Mouse (Mus musculus): ENCODE measurements around the gene Gja3. TPM values are rescaled to one million over a fixed set of nuclear protein-coding genes. Genes with fewer than 3 reads are reported as not detected.

The Gja3 gene
- total and polyA plus RNA-seq, 3 experiments: not detected

- no peak for DNase-seq (ENCODE audit: low read depth, low spot score)
- H3K4me1 ChIP-seq (ENCODE audit: control insufficient read depth in 1 of 2, insufficient read depth in 2 of 2, low read length in 2 of 2): no peaks in the 10 kb centered on the region
- H3K79me2 ChIP-seq (ENCODE audit: control insufficient read depth, insufficient read depth, low read length, poor library complexity): no peaks in the 10 kb centered on the region
- H3K9me3 ChIP-seq (replicated peaks; ENCODE audit: insufficient read depth, low read length): no peaks in the 10 kb centered on the region
- H3K4me3 ChIP-seq (ENCODE audit: control insufficient read depth in 1 of 2, insufficient read depth in 1 of 2, low read depth in 2 of 2, low read length in 2 of 2): no peak overlapping the region
- H3K36me3 ChIP-seq (ENCODE audit: control insufficient read depth in 1 of 2, insufficient read depth in 2 of 2, low read length in 2 of 2): no peaks in the 10 kb centered on the region
- H3K27ac ChIP-seq (ENCODE audit: control insufficient read depth, low read depth, low read length): no peak overlapping the region
- H3K27me3 ChIP-seq (ENCODE audit: control insufficient read depth in 1 of 2, insufficient read depth in 2 of 2, low read length in 2 of 2): peaks cover 0 to 2% of the 10 kb centered on the region in 2 experiments; a peak in 2 of 4 replicates
- no peak for TF ChIP-seq USF2 (IDR thresholded peaks at IDR 0.05; ENCODE audit: borderline replicate concordance in 1 of 2, insufficient read depth in 1 of 2, low read depth in 1 of 2, low read length in 2 of 2)
- no peak for TF ChIP-seq MYB (IDR thresholded peaks at IDR 0.05; ENCODE audit: low read depth, low read length)
- TF ChIP-seq ELF1 (IDR thresholded peaks at IDR 0.05; ENCODE audit: low read depth, low read length): no peak
- TF ChIP-seq MAFK (IDR thresholded peaks at IDR 0.05; ENCODE audit: borderline replicate concordance, low read depth, low read length): no peak
- TF ChIP-seq GABPA (IDR thresholded peaks at IDR 0.05; ENCODE audit: low read depth, low read length): no peak
- TF ChIP-seq POLR2AphosphoS5 (IDR thresholded peaks at IDR 0.05; ENCODE audit: borderline replicate concordance, low read depth, low read length): no peak
- no peak for TF ChIP-seq MEF2A (IDR thresholded peaks at IDR 0.05; ENCODE audit: extremely low read depth, insufficient replicate concordance, low read depth, low read length, poor library complexity, severe bottlenecking)
- no peak for TF ChIP-seq HCFC1 (IDR thresholded peaks at IDR 0.05; ENCODE audit: low read depth, low read length)
- TF ChIP-seq ZNF384 (IDR thresholded peaks at IDR 0.05; ENCODE audit: low read depth, low read length): no peak
- no peak for TF ChIP-seq E2F4 (IDR thresholded peaks at IDR 0.05; ENCODE audit: borderline replicate concordance, low read depth, low read length)
- no peak for TF ChIP-seq ZKSCAN1 (IDR thresholded peaks at IDR 0.05; ENCODE audit: low read depth, low read length)
- H3K9ac ChIP-seq (ENCODE audit: control insufficient read depth, low read depth, low read length, poor library complexity, severe bottlenecking): no peak overlapping the region
Measured at GRCm38 (mm10) chr14:56988621-56989020, 69.3 kb downstream of the Gja3 start.

Other genes with a start within 250 kb of the Gja3 start
- gene Zmym5, start 246.4 kb downstream of the Gja3 start, total RNA-seq (2012; rRNA removed): 6.7 and 7.5 TPM in 2 replicates
- 10 to 100 TPM; 13.2 to 36.5 TPM for gene Zmym5, start 246.4 kb downstream of the Gja3 start, polyA plus RNA-seq (2012; ENCODE audit: insufficient read depth in 1 of 2, insufficient read length in 2 of 2, low read depth in 1 of 2, low replicate concordance in 2 of 2, missing spikeins in 1 of 2)
- 9.8 and 12.2 TPM in 2 replicates for gene Zmym2, start 171.4 kb downstream of the Gja3 start, total RNA-seq (2012; rRNA removed)
- gene Zmym2, start 171.4 kb downstream of the Gja3 start, polyA plus RNA-seq (2012; ENCODE audit: insufficient read depth in 1 of 2, insufficient read length in 2 of 2, low read depth in 1 of 2, low replicate concordance in 2 of 2, missing spikeins in 1 of 2): 100 to 1,000 TPM in 1 of 2 experiments, 10 to 100 TPM in 1; 27.7 to 407 TPM
- gene Gjb2, start 46.6 kb upstream of the Gja3 start, total RNA-seq (2012; rRNA removed): not detected in 2 replicates
- gene Gjb2, start 46.6 kb upstream of the Gja3 start, polyA plus RNA-seq (2012; ENCODE audit: insufficient read depth in 1 of 2, insufficient read length in 2 of 2, low read depth in 1 of 2, low replicate concordance in 2 of 2, missing spikeins in 1 of 2): not detected
- not detected in 2 replicates for gene Gm4491, start 57.8 kb upstream of the Gja3 start, total RNA-seq (2012; rRNA removed)
- gene Gm4491, start 57.8 kb upstream of the Gja3 start, polyA plus RNA-seq (2012; ENCODE audit: insufficient read depth in 1 of 2, insufficient read length in 2 of 2, low read depth in 1 of 2, low replicate concordance in 2 of 2, missing spikeins in 1 of 2): not detected
- not detected in 2 replicates for gene Gjb6, start 75.5 kb upstream of the Gja3 start, total RNA-seq (2012; rRNA removed)
- gene Gjb6, start 75.5 kb upstream of the Gja3 start, polyA plus RNA-seq (2012; ENCODE audit: insufficient read depth in 1 of 2, insufficient read length in 2 of 2, low read depth in 1 of 2, low replicate concordance in 2 of 2, missing spikeins in 1 of 2): not detected